Mouse (Mus musculus): ENCODE measurements at regions not wholly inside any gene's neighbourhood (a gene's known extent, or its start where the extent isn't known, plus 50 kb on each side); places are given as distances from the start of the nearest gene placed in this dataset.
A peak's percentile ranks its signal among the peaks of the same experiment; 100 is the strongest.

GRCm38 (mm10) chr14:61819251-61819650 lies 212.0 kb downstream of the Kcnrg start:
- DNase-seq (ENCODE audit: low spot score in 2 of 2) = no peak

DNA sequence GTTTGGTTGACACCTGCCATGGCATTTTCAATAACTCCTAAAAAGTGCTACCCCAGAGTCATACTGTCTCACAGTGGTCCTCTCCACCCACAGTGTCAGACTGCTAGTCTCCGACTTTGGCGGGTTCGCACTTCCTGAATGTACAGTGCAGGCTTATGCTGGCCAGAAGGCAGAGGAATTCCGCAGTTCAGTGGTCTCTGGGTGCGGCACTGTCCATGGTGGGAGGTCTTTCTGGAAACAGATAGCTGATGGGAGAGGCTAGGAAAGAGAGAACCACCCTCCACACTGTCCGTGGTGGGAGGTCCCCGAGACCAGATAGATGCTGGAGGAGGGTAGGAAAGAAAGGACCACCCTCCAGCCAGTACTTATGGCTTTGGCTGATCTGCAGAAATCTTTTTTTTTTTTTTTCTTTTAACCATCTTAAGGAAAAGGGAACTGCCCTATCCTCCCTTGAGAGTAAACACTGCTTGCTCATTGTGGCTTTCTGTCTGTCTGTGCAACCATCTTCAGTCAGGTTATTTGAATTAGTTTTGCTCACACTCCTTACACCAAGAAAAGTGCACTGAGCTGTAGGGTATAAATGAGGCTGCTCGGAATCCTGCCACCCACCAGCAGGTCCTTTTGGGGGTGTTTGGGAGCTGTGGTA lies 227.2 kb downstream of the Kcnrg start:
- peak; percentile 30 to 35 for DNase-seq (ENCODE audit: low spot score in 2 of 2)

- no peak for DNase-seq (ENCODE audit: low spot score in 2 of 2)
Measured at GRCm38 (mm10) chr14:61835729-61836128, 228.5 kb downstream of the Kcnrg start.

DNA sequence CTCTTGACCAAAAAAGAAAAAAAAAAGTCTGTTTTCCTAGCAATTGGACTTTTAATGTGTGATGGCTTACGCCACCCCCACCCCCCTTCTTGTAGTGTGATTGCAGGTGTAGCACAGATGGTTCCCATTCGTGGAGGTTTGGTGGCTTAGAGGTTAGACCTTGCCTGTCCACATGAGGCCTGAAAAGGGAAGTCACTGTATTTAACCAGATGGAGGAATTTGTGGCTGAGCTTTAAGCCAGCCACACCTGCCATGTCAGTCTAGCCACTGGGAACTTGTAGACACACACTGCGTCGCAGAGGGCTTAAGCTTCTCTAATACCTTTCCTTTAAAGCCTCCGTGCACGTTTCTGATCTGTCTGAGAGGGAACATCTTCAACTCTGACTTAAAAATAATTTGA lies 229.0 kb downstream of the Kcnrg start:
- DNase-seq (ENCODE audit: low spot score in 2 of 2) = no peak

GRCm38 (mm10) chr14:61836965-61837364 lies 229.7 kb downstream of the Kcnrg start:
- DNase-seq (ENCODE audit: low spot score in 2 of 2) = no peak

- DNase-seq (ENCODE audit: low spot score in 2 of 2) = no peak
Measured at GRCm38 (mm10) chr14:61837851-61838250, 230.6 kb downstream of the Kcnrg start.

GRCm38 (mm10) chr14:61842476-61842875 lies 235.2 kb downstream of the Kcnrg start:
- no peak for DNase-seq (ENCODE audit: low spot score in 2 of 2)

- DNase-seq (ENCODE audit: low spot score in 2 of 2) = no peak
Measured at GRCm38 (mm10) chr14:61846441-61846840, 239.2 kb downstream of the Kcnrg start.

DNA sequence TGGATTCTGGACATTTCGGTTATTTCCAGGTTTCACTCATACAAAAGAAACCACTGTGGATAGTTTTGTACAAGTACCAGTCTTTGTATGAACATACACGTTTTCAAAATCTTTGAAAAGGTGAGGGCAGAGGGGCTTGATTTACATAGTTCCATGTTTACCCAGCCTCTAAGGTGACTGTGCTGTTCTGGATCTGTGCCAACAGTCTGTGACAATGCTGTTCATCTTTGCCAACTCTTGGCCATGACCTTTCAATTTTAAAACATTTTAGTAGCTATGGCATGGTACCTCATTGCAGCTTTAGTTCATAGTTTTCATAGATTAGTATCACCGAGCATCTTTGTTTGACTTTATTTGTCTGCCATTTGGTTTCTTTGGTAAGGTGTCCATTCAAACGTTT lies 243.0 kb downstream of the Kcnrg start:
- no peak for DNase-seq (ENCODE audit: low spot score in 2 of 2)

GRCm38 (mm10) chr14:61857616-61858015 lies 250.4 kb downstream of the Kcnrg start:
- no peak for DNase-seq (ENCODE audit: low spot score in 2 of 2)

DNA sequence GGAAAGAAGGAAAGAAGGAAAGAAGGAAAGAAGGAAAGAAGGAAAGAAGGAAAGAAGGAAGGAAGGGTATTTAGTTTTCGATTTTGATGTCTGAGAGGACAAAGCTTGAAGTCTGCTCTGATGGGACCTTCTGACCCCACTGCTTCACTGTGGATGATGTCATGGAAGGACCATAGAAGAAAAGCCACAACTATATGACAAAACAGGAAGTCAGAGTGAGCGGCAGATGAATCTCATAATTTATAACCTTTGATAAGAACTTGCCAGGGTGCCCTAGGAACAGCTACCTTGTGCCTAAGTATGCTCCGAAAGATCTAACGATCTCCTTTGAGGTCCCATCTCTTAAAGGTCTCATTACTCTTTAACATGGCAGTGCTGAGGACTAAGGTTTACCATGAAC lies 253.4 kb downstream of the Kcnrg start:
- no peak for DNase-seq (ENCODE audit: low spot score in 2 of 2)

- no peak for DNase-seq (ENCODE audit: low spot score in 2 of 2)
Measured at GRCm38 (mm10) chr14:61861357-61861958, 254.2 kb downstream of the Kcnrg start.

GRCm38 (mm10) chr14:61862931-61863330 lies 255.7 kb downstream of the Kcnrg start:
- DNase-seq (ENCODE audit: low spot score in 2 of 2) = no peak

DNA sequence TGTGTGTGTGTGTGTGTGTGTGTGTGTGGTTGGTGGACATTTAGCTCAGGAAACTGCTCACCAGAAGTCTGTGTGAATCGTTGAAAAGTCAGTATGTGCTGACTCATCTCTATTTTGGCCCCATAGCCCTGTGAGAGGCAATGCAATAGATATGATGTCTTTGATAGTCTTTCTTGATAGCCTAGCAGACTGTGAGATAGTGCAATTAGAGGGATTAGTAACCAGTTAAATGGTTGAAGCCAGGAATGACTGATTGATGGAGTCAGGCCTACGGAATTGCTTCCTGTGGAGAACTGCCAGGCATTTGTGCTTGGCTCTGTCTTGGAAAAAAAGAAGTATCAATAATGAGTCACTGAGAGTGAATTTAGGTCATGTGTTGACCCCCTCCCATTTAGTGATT lies 256.2 kb downstream of the Kcnrg start:
- no peak for DNase-seq (ENCODE audit: low spot score in 2 of 2)

- no peak for DNase-seq (ENCODE audit: low spot score in 2 of 2)
Measured at GRCm38 (mm10) chr14:61866532-61867268, 259.4 kb downstream of the Kcnrg start.

- no peak for DNase-seq (ENCODE audit: low spot score in 2 of 2)
Measured at GRCm38 (mm10) chr14:61874206-61874605, 266.9 kb downstream of the Kcnrg start.

DNA sequence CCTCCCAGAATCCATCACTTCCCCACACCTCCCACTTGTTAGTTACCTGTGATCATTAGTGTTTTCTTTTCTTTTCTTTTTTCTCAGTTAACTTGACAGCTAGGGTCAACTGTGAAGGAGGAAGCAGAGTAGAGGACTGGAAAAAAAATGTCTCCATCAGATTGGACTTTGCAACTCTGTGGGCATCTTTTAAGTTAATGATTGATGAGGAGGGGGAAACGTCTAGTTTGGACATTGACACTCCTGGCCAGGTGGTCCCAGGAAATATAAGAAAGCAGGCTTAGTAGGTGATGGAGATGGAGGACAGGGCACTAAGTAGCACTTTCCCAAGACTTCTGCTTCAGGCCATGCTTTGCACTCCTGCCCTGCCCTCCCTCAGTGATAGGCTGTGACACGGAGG lies 272.2 kb downstream of the Kcnrg start:
- DNase-seq (ENCODE audit: low spot score in 2 of 2) = no peak

GRCm38 (mm10) chr14:61880514-61881259 lies 273.4 kb downstream of the Kcnrg start:
- no peak for DNase-seq (ENCODE audit: low spot score in 2 of 2)

- no peak for DNase-seq (ENCODE audit: low spot score in 2 of 2)
Measured at GRCm38 (mm10) chr14:61885241-61886015, 278.2 kb downstream of the Kcnrg start.

DNA sequence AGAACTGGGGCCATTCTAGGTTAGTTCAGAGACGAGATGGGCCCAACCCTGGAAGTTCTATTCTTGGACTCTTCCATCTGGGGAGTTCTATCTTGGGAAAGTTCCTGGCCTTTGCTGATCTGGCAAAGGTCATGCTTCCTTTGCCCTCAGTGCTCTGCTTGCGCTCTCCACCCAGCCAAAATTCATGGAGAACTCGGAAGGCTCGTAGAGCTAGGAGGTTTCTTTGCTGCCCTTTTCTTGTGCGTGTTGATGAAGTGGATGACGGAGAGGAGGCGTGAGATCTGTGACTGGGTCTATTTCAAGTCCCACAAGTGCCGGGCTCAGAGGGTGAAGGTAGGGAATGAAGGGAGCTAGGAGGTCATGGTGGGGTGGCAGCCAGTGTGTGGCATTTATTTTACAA lies 282.4 kb downstream of the Kcnrg start:
- no peak for DNase-seq (ENCODE audit: low spot score in 2 of 2)

GRCm38 (mm10) chr14:61893786-61894185 lies 286.5 kb downstream of the Kcnrg start:
- DNase-seq (ENCODE audit: low spot score in 2 of 2) = no peak

GRCm38 (mm10) chr14:61896879-61897278 lies 289.6 kb downstream of the Kcnrg start:
- no peak for DNase-seq (ENCODE audit: low spot score in 2 of 2)

Data from right cerebral cortex, postnatal 10 days (tissue).